Mouse (Mus musculus) liver, embryonic 13.5 days (tissue): ENCODE results near the gene Chkb. TPM values are rescaled to one million over a fixed set of nuclear protein-coding genes. Genes with fewer than 3 reads are reported as not detected.
A peak's percentile ranks its signal among the peaks of the same experiment; 100 is the strongest.

Experiments used
- ATAC-seq: fragments of 200-750 bp; cut with Nextera tagmentation; 2 replicates; pipeline ENCODE4 v1.8.0; 2017; ENCODE audit warnings: low read depth, mild to moderate bottlenecking, moderate number of reproducible peaks, moderate library complexity
- DNase-seq: peaks from one replicate; pipeline ENCODE4 v3.0.0; 2022
- H3K27ac ChIP-seq: fragments of 300-500 bp; sonication (generic); 2 replicates; pipeline ENCODE4 v1.5.1; 2015; ENCODE audit warnings: moderate library complexity, mild to moderate bottlenecking, inconsistent platforms
- H3K27me3 ChIP-seq: fragments of 300-500 bp; sonication (generic); 2 replicates; pipeline ENCODE4 v1.6.1; 2015; ENCODE audit warnings: mild to moderate bottlenecking, inconsistent platforms
- H3K36me3 ChIP-seq: fragments of 300-500 bp; sonication (generic); 2 replicates; pipeline ENCODE4 v1.6.1; 2015; ENCODE audit warnings: mild to moderate bottlenecking, inconsistent platforms
- H3K4me1 ChIP-seq: fragments of 300-500 bp; sonication (generic); replicated peaks from 2 replicates; pipeline ENCODE4 v1.6.1; 2015; ENCODE audit warnings: inconsistent platforms
- H3K4me2 ChIP-seq: fragments of 300-500 bp; sonication (generic); 2 replicates; pipeline ENCODE4 v1.6.1; 2015; ENCODE audit warnings: inconsistent platforms, mild to moderate bottlenecking, moderate library complexity
- H3K4me3 ChIP-seq: fragments of 300-500 bp; sonication (generic); replicated peaks from 2 replicates; pipeline ENCODE4 v1.5.1; 2015; ENCODE audit warnings: mild to moderate bottlenecking, inconsistent platforms
- H3K9ac ChIP-seq: fragments of 300-500 bp; sonication (generic); 2 replicates; pipeline ENCODE4 v1.6.1; 2015; ENCODE audit warnings: mild to moderate bottlenecking, inconsistent platforms
- H3K9me3 ChIP-seq: fragments of 300-500 bp; sonication (generic); replicated peaks from 2 replicates; pipeline ENCODE4 v1.6.1; 2016; ENCODE audit warnings: inconsistent platforms
- WGBS: fragments of 180-500 bp; shearing (Covaris S2); methylation state at CpG from one replicate; pipeline ENCODE4 v1.1.7; 2015; ENCODE audit not compliant: insufficient replicate concordance; 5-methylcytosine and 5-hydroxymethylcytosine counted together
- polyA plus RNA-seq: library from polyadenylated mRNA; unstranded; fragments of >200 nt; fragmentation: Nextera tagmentation; extraction: Ambion mirVana; gene quantifications from 2 replicates; pipeline ENCODE4 v1.2.1, GENCODE M21; 2015

Chkb gene
- polyA plus RNA-seq, 1 experiment from 2014 or later = 27.3 TPM

DNA sequence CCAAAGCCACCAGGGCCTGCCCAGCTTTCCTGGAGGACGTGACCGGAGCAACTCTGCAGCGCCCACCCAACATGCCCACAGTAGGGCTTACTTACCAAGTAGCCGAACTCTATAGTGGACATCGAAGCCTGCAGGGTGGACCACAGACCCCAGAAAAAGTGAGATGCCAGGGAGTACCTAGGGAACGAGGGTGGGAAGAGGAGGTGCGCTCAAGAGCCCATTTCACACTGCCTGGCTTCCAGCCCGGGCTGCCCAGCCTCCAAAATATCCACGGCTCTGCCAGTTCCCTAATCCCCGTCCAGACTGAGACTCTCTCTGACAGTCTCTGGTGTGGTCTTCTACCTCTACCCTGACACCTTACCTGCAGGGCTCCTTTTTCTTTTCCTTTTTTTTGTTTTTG lies 3.0 kb downstream of the Chkb start:
- no peak overlapping the region for H3K4me2 ChIP-seq
- no peak overlapping the region for H3K27ac ChIP-seq
- no peak overlapping the region for H3K4me3 ChIP-seq
- peaks cover 53% of the 10 kb centered on the region for H3K4me1 ChIP-seq
- no peak for ATAC-seq
- H3K36me3 ChIP-seq = peaks cover 31% of the 10 kb centered on the region
- no peak overlapping the region for H3K9ac ChIP-seq
- DNase-seq = no peak
- H3K27me3 ChIP-seq = no peaks in the 10 kb centered on the region
- WGBS = 86% methylated on average over 10 of the region's 10 CpGs
- H3K9me3 ChIP-seq = no peaks in the 10 kb centered on the region

DNA sequence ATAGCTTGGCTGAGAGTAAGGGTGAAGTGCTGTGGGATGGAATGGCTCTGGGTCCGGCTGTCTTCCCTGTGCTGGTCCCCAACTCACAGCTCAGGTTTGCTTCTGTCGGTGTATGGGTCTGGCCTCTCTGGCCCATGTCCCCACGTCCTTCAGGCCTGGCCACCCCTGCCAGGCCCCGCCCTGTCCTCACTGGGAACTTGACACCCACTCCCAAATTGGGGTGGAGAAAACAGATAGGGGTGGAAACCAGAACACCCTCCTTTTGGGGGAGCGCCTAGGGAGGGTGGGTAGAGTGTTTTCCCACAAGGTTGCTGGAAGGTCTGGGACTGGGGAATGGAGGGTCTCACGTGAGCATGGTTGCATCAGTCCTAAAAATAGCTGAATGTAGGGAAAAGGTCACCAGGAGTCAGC lies 4.0 kb downstream of the Chkb start, which contains the start of gene Cpt1b:
Gene Cpt1b (minus strand): TSS at position 153 of the 411 bp plus-strand sequence.
- no peak within 1 kb of the TSS for H3K9ac ChIP-seq
- peak within 1 kb of the TSS; percentile 34 for H3K4me2 ChIP-seq
- no peak for DNase-seq

DNA sequence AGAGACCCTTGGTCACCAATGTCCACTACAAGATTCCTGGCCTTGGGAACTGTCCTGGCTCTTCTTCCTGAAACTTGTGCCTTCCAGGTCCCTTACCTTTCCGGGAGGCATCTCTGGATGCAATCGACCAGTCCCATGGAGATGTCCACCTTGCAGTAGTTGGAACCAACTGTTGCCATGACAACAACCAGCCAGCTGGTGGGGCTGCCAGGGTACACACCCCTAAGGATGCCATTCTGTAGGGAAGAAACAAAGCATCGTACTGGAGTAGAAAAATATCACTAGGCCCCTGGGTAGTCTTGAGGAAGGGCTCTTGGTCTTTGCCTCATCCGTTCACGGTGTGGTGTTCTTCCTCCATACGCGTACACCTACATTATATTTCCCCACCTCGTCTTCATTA lies 5.1 kb downstream of the Chkb start:
- H3K27ac ChIP-seq = no peak overlapping the region
- no peaks in the 10 kb centered on the region for H3K9me3 ChIP-seq
- H3K9ac ChIP-seq = no peak overlapping the region
- WGBS = 72% methylated on average over 8 of the region's 8 CpGs
- H3K4me3 ChIP-seq = no peak overlapping the region
- no peak overlapping the region for H3K4me2 ChIP-seq
- H3K36me3 ChIP-seq = peaks cover 39% of the 10 kb centered on the region
- H3K27me3 ChIP-seq = no peaks in the 10 kb centered on the region
- DNase-seq (no peak), ATAC-seq (no peak)
- H3K4me1 ChIP-seq = peaks cover 35% of the 10 kb centered on the region

More for the DNA sequence above, 4.0 kb downstream of the Chkb start, which contains the start of gene Cpt1b:
- H3K27me3 ChIP-seq = no peaks in the 10 kb centered on the region
- no peaks in the 10 kb centered on the region for H3K9me3 ChIP-seq
- no peak for ATAC-seq
- H3K4me1 ChIP-seq = peaks cover 43% of the 10 kb centered on the region
- peak within 1 kb of the TSS; percentile 39; the same call in 1 of the 2 replicates for H3K27ac ChIP-seq
- peaks cover 31% of the 10 kb centered on the region for H3K36me3 ChIP-seq
- WGBS = 56% methylated on average over 6 of the region's 6 CpGs
- H3K4me3 ChIP-seq = 0 out of 2 replicates have a peak within 1 kb of the TSS, but pooled peaks have one; percentile 13

DNA sequence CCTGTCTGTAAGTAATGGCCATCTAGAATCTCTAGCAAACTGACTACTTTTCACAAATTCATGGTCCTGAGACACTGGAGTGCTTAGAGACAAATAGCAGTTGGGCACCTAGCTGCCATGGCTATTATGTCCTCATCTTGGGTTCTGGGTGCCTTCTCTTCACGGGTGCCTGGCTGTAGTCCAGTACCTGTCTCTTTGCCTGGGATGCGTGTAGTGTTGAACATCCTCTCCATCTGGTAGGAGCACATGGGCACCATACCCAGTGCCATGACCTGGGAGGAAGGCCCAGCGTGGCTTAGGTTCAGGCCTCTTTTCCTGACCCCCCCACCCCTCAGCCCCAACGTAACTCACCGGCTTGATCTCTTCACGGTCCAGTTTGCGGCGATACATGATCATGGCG lies 7.8 kb downstream of the Chkb start:
- H3K9me3 ChIP-seq = no peaks in the 10 kb centered on the region
- DNase-seq = no peak
- no peak overlapping the region for H3K4me2 ChIP-seq
- H3K36me3 ChIP-seq = peaks cover 26% of the 10 kb centered on the region
- ATAC-seq = no peak
- peaks cover 17% of the 10 kb centered on the region for H3K4me1 ChIP-seq
- H3K27ac ChIP-seq = no peak overlapping the region
- H3K4me3 ChIP-seq = no peak overlapping the region
- WGBS = 86% methylated on average over 9 of the region's 9 CpGs
- H3K9ac ChIP-seq = no peak overlapping the region
- H3K27me3 ChIP-seq = no peaks in the 10 kb centered on the region

DNA sequence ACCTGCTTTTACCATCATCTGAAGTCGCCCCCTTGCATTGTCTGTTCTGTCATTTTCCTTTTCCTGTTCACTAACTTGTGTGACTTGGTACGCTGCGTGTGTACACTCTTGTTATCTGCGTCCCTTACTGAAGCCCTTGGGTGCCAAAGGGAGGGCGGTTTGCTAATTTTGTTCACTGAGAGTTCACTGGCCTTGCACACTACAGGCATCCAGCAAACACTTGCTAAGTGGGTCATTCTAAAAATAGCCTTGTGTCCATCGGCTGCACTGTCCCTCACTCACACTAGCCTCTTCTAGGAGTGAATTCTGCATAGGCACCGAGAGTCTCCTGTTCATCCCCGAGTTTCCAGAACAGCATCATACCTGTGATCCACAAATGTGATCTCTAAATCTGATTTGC lies 14.4 kb downstream of the Chkb start:
- H3K27ac ChIP-seq = no peak overlapping the region
- H3K9ac ChIP-seq = no peak overlapping the region
- H3K4me2 ChIP-seq = no peak overlapping the region
- H3K9me3 ChIP-seq = no peaks in the 10 kb centered on the region
- 70% methylated on average over 8 of the region's 8 CpGs for WGBS
- DNase-seq (no peak), ATAC-seq (no peak)
- H3K36me3 ChIP-seq = peaks cover 6% of the 10 kb centered on the region
- H3K27me3 ChIP-seq = no peaks in the 10 kb centered on the region
- no peak overlapping the region for H3K4me3 ChIP-seq
- H3K4me1 ChIP-seq = no peaks in the 10 kb centered on the region

DNA sequence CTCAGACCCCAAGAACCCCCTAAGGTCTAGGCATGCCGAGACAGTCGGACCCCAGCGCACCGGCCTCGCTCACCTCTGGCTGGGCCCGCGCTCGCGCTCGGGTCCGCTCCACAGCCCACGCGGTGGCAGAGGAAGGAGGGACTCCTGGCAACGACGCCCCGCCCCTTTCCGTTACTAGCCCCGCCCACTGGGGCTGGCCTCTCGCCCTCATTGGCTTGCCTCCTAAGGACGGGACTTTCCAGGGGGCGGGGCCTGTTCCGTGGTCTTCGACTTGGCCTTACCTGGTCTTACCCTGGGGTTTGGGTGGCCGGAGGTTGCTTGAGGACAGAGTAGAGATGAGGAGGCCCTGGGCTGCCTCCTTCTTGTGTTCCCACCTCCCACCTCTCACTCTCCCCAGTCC lies 19.6 kb downstream of the Chkb start, which contains the start of gene Syce3:
Gene Syce3 (minus strand): TSS at position 386 of the 400 bp plus-strand sequence.
- Histone ChIP-seq H3K4me2 (no peak within 1 kb of the TSS), H3K4me3 (no peak within 1 kb of the TSS), H3K27me3 (no peaks in the 10 kb centered on the region), H3K4me1 (no peaks in the 10 kb centered on the region), H3K36me3 (no peaks in the 10 kb centered on the region), H3K27ac (no peak within 1 kb of the TSS), H3K9me3 (no peaks in the 10 kb centered on the region; the same call in 1 of the 2 replicates), H3K9ac (no peak within 1 kb of the TSS)
- ATAC-seq (no peak), DNase-seq (no peak)
- 65% methylated on average over 19 of the region's 24 CpGs for WGBS

DNA sequence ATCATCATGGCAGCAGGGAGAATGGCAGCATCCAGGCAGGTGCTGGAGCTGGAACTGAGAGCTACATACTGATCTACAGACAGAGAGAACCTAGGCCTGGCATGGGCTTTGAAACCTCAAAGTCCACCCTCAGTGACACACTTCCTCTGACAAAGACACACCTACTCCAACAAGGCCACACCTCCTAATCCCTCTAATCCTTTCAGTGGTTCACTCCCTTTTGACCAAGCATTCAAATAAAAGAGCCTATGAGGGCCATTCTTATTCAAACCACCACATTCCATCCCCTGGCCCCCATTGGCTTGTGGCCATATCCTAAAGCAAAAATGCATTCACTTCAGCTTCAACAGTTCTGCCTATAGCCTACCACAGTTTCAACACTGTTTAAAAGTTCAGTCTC lies 23.0 kb downstream of the Chkb start:
- H3K4me2 ChIP-seq = no peak overlapping the region
- ATAC-seq = no peak
- H3K9ac ChIP-seq = no peak overlapping the region
- H3K27ac ChIP-seq = no peak overlapping the region
- H3K4me1 ChIP-seq = no peaks in the 10 kb centered on the region
- H3K36me3 ChIP-seq = no peaks in the 10 kb centered on the region
- no peaks in the 10 kb centered on the region; the same call in 1 of the 2 replicates for H3K9me3 ChIP-seq
- no peaks in the 10 kb centered on the region for H3K27me3 ChIP-seq
- no peak for DNase-seq
- no peak overlapping the region for H3K4me3 ChIP-seq

DNA sequence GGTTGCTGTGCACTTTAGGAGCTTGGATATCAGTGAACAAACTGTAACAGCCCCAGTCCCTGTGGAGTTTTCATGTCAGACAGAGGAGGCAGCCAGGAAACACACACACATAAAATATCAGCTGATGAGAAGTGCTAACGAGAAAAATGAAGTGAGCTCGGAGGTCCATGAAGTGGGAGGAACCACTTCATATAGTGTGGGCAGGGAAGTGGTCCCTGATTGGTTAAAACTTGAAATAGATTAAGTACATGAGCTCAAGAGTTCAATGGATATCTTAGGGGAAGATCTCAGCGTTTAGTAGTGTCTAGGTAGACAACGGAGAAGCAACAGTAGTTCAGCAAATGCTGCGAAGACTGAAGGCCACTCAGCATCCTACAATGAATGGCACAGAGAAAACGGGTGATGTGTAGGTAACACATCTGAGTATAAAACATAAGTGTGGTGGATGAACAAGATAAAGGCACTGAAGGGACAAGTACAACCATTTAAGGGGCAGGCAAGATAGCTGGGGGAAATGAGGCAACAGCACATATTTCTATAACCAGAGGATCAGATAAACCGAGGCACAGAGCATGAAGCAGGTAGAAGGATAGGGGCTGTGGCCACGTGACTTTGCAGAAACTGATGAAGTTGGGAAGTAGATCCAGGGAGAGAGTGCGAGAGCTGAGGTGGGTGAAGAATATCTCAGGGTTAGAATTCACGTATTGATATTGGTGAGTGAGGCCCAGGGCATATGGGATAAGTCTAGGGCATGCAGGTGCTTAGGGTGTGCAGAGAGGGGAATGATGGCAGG lies 24.7 kb downstream of the Chkb start:
- no peak for ATAC-seq
- no peak overlapping the region for H3K9ac ChIP-seq
- H3K4me3 ChIP-seq = no peak overlapping the region
- WGBS = 59% methylated on average over 10 of the region's 10 CpGs
- H3K4me2 ChIP-seq = no peak overlapping the region
- H3K36me3 ChIP-seq = no peaks in the 10 kb centered on the region
- no peak overlapping the region for H3K27ac ChIP-seq
- DNase-seq = no peak
- no peaks in the 10 kb centered on the region for H3K4me1 ChIP-seq
- no peaks in the 10 kb centered on the region; the same call in 1 of the 2 replicates for H3K9me3 ChIP-seq
- no peaks in the 10 kb centered on the region for H3K27me3 ChIP-seq

DNA sequence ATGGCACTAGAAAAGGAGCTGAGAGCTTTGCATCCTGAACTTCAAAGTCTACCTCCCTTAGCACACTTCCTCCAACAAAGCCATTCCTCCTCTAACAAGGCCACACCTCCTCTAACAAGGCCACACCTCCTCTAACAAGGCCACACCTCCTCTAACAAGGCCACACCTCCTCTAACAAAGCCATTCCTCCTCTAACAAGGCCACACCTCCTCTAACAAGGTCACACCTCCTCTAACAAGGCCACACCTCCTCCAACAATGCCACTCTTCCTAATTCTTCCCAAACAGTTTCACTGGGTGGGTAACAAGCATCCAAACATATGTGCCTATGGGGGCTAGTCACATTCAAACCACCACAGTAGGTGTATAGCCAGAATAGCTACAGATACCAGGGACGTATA lies 27.2 kb downstream of the Chkb start:
- Histone ChIP-seq H3K4me1 (0 out of 2 replicates have a peak, but pooled peaks cover 3% of the 10 kb centered on the region), H3K27ac (no peak overlapping the region), H3K4me2 (no peak overlapping the region), H3K36me3 (no peaks in the 10 kb centered on the region), H3K4me3 (no peak overlapping the region), H3K27me3 (no peaks in the 10 kb centered on the region), H3K9me3 (no peaks in the 10 kb centered on the region), H3K9ac (no peak overlapping the region)
- DNase-seq (no peak), ATAC-seq (no peak)
- WGBS = 73% methylated on average over 1 of the region's 1 CpGs

DNA sequence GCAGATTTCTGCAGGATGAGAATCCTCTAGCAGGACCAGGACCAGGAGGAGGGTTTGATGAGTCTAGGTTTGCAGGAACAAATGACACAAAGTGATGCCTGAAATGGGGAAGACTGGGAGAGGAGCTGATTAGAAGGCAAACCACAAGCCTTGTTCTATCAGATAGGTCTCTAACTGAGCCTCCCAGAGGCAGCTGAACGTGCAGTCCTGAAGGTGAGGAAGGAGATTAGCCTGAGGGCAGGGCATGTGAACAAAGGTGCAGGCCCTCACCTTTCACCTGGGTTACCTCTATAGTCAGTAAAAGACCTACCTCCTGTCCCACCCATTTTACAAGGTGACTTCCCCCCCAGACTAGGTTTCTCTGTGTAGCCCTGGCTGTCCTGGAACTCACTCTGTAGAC lies 30.0 kb downstream of the Chkb start:
- Histone ChIP-seq H3K27ac (no peak overlapping the region), H3K4me3 (no peak overlapping the region), H3K27me3 (no peaks in the 10 kb centered on the region), H3K4me1 (0 out of 2 replicates have a peak, but pooled peaks cover 3% of the 10 kb centered on the region), H3K4me2 (no peak overlapping the region), H3K36me3 (no peaks in the 10 kb centered on the region), H3K9ac (no peak overlapping the region), H3K9me3 (no peaks in the 10 kb centered on the region)
- WGBS = 7% methylated on average over 1 of the region's 1 CpGs
- ATAC-seq = no peak
- no peak for DNase-seq

DNA sequence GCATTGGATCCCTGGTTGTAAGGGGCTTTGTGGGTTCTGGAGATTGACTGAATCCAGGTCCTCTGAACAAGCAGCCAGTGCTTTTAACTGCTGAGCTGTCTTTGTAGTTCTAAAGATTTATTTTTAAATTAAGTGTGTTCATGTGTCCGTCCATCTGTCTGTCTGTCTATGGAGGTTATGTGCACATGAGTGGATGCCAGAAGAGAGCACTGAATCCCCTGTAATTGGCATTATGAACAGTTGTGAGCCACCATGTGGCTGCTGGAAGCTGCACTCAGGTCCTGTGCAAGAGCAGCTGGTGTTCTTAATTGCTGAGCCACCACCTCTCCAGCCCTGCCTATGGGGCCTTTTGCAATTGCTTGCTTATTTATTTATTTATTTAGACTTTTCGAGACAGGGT lies 31.6 kb downstream of the Chkb start:
- no peak overlapping the region for H3K4me2 ChIP-seq
- H3K4me1 ChIP-seq = 0 out of 2 replicates have a peak, but pooled peaks cover 3% of the 10 kb centered on the region
- DNase-seq (no peak), ATAC-seq (no peak)
- H3K4me3 ChIP-seq = no peak overlapping the region
- H3K36me3 ChIP-seq = no peaks in the 10 kb centered on the region
- H3K27ac ChIP-seq = no peak overlapping the region
- H3K9me3 ChIP-seq = no peaks in the 10 kb centered on the region
- H3K9ac ChIP-seq = no peak overlapping the region
- no peaks in the 10 kb centered on the region for H3K27me3 ChIP-seq
- 66% methylated on average over 2 of the region's 2 CpGs for WGBS

DNA sequence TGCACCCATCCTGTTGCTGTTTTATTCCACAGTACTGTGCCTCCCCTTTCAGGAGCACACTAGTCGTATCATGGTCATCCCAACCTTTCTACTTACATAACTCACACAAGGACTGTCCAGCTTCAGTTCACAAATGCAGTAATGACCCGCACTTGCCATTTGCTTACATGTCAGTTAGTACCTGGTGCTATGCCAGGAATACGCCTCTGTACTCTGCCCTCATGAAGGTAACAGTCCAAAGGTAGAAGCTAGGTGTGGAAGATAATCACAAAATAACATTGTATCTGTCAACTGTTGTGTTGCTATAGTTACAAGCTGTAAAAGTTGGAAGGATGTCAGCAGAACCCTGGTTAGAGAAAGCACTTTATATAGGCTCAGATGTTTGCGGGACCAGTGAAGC lies 32.8 kb downstream of the Chkb start:
- Histone ChIP-seq H3K27ac (no peak overlapping the region), H3K4me1 (0 out of 2 replicates have a peak, but pooled peaks cover 3% of the 10 kb centered on the region), H3K4me3 (no peak overlapping the region), H3K36me3 (no peaks in the 10 kb centered on the region), H3K4me2 (no peak overlapping the region), H3K27me3 (no peaks in the 10 kb centered on the region), H3K9me3 (no peaks in the 10 kb centered on the region), H3K9ac (no peak overlapping the region)
- DNase-seq (no peak), ATAC-seq (no peak)
- 64% methylated on average over 4 of the region's 4 CpGs for WGBS
